Mouse (Mus musculus) brown adipose tissue, adult 24 weeks (tissue): ENCODE measurements at regions not wholly inside any gene's neighbourhood (a gene's known extent, or its start where the extent isn't known, plus 50 kb on each side); places are given as distances from the start of the nearest gene placed in this dataset.

Experiments used
- H3K27ac ChIP-seq: fragments of 200-500 bp; replicated peaks from 2 replicates; pipeline ENCODE4 v1.5.1; 2012; ENCODE audit warnings: low read depth, mild to moderate bottlenecking, low read length
- H3K4me1 ChIP-seq: fragments of 200-500 bp; 2 replicates; pipeline ENCODE4 v1.6.1; 2012; ENCODE audit warnings: low read length, mixed read lengths; ENCODE audit not compliant: control insufficient read depth, insufficient read depth, insufficient read length
- H3K4me3 ChIP-seq: fragments of 200-500 bp; 2 replicates; pipeline ENCODE4 v1.5.1; 2012; ENCODE audit warnings: low read depth, mild to moderate bottlenecking, low read length, moderate library complexity; ENCODE audit not compliant: insufficient read depth

DNA sequence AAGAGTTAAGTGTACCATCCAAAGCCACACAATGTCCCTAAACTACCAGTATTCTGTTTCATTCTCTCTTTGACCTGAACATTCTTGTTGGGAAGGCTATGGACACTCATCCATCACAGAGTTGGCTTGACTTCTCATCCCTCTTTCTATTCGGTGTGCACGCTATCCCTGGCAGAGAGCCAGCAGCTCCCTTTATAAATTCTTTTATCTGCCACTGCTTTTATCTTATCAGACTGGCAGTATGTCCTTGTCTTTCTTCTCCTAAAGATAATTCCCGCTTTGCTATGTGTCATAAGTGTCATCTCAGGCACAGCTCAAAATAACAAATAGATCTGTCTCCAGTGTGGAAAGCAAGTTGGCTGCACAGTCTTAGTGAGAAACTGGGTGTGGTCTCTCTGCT, 106.6 kb upstream of the Lipc start:
- Histone ChIP-seq H3K4me1 (no peaks in the 10 kb centered on the region), H3K4me3 (no peak overlapping the region), H3K27ac (no peak overlapping the region)

DNA sequence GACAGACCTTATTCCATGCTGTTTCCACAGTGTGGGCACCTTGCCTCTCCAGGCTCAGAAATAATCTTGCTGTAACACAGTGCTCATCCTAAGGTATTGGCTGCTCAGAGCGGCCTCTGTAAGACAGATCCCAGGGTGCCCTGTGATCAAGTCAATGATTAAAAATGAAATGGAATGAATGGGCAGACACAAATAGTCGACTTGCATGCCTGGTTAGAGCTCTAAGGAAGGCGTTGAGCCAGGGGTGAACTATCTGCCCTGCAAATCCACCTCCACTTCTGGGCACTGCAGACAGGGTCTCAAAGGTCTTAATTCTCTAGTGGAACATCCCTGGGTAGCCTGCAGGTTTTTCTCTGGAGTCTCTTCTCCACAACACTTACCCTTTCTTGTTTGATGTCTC, 104.8 kb upstream of the Lipc start:
- no peak overlapping the region for H3K4me3 ChIP-seq

DNA sequence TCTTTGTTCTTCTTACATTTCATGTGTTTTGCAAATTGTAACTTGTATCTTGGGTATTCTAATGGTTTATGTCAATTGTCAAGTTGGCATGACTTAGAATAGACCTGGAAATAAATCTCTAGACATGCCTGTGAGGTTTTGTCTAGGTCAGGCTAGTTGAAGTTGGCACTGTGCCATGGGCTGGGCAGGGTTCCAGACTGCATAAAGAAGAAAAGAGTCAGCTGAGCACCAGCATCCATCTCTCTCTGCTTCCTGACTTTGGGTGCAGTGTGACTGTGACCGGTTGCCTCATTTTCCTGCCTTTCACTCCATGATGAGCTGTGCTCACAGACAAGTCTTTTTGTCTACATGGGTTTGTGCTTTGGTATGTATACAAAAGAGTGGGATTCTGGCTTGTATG, 91.9 kb upstream of the Lipc start:
- H3K4me1 ChIP-seq: no peaks in the 10 kb centered on the region
- H3K4me3 ChIP-seq: no peak overlapping the region
- H3K27ac ChIP-seq: no peak overlapping the region

More for the DNA sequence above, 104.8 kb upstream of the Lipc start:
- Histone ChIP-seq H3K4me1 (no peaks in the 10 kb centered on the region), H3K27ac (no peak overlapping the region)

DNA sequence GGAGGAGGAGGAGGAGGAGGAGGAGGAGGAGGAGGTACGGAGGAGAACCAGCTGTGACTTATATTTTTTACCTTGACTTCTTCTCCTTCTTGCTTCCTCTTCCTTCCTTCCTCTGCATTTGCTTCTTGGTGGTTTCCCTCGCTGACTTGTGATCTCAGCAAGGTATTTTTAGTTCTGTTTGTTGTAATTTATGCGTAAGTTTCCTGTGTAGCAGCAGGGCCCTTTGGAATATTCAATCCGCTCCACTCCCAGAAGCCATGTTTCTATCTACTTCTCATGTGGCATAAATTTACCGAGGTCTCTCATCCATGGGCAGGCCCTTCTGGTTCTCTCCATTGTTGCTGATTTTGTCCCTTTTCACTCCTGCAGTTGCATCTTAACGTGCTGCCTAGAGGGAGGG, 83.3 kb upstream of the Lipc start:
- H3K27ac ChIP-seq: no peak overlapping the region
- no peak overlapping the region for H3K4me3 ChIP-seq

DNA sequence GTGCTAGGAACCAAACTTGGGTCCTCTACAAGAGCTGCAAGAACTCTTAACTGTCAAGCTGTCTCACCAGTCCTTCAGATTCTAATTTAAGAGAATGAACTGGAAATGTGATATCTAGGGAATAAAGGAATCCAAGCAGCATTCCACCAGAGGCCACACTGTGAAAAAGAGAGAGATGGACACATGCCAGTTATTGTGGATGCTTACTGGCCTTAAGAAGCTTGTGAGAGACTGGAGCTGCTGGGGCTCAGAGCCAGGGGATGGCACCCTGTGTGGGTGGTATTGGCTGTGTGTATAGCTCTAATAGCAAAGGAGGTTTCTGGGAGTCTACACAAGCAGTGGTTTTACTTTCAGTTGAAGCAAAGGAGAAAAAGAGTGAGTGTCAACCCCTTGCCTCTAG, 80.1 kb upstream of the Lipc start:
- Histone ChIP-seq H3K4me3 (no peak overlapping the region), H3K27ac (no peak overlapping the region), H3K4me1 (no peaks in the 10 kb centered on the region; the same call in 1 of the 2 replicates)

More for the DNA sequence above, 83.3 kb upstream of the Lipc start:
- H3K4me1 ChIP-seq: no peaks in the 10 kb centered on the region; the same call in 1 of the 2 replicates

DNA sequence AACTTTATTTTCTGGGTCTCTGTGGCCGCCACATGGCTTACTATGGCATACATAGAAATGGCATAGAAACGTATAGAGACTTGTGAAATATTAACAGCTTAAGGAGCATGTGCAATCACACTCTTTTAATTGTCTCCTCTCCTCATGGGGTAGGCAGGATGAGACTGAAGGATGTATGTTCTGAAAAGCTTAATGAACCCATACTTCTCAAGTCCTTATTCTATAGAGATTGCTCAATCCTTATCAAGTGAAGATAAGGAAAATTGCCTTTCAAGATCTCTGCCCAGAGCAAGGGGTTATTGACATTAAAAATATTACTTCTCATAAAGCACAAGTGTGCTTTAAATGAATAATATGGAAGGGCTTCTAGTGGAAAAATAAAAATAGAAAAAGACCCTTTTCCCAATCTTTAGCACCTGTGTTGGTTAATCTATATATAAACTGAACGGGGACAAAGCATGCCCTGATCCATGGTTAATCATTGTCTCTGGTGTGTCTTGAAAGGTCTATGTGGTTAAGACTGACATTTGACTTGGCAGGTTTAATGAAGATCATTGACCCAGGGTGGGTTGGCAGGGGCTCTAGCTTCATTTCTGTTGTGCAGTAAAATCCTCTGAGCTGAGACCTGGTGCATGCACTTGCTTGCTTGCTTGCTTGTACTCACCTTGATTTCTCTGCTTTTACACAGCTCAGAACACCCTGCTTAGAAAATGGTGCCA, 78.3 kb upstream of the Lipc start:
- Histone ChIP-seq H3K27ac (no peak overlapping the region), H3K4me3 (no peak overlapping the region), H3K4me1 (peaks cover 3% of the 10 kb centered on the region; the same call in 1 of the 2 replicates)

DNA sequence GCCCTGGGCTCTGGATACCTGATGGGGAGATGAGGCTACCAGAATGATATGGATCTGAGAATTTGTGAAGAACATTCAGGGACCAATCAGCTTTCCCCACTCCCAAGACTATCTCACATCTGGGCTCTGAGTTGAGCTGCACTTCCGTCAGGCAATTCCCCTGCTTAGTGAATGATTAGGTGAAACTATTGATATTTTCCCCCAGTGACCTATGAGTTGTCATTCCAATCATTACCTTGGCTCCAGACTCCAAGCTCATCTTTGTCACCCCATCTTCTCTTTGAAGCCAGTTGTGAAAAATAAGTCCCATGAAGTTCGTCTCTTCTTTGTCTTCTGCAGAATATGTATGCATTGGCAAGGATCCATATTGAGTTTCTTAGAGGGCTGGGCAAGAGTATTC, 76.1 kb upstream of the Lipc start:
- Histone ChIP-seq H3K4me1 (peaks cover 4% of the 10 kb centered on the region; the same call in 1 of the 2 replicates), H3K4me3 (no peak overlapping the region), H3K27ac (no peak overlapping the region)

DNA sequence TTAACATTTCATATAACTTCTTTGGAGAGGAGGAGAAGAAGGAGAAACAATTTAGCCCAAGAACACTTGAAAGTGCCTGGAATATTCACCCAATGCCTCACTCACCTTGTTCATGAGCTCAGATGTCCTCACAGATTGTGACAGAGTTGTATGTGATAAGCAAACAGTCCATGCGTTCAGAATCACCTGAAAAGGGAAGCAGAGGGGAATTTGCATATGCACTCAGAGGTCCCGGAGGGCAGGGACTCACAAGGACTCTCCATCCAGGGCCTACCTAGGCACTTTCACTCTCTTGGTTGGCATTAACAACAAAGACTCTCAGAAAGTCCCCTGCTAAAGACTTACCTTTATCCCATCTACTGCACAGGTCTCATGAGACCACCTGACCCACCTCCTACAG, 75.6 kb upstream of the Lipc start:
- Histone ChIP-seq H3K4me3 (no peak overlapping the region), H3K4me1 (peaks cover 4% of the 10 kb centered on the region; the same call in 1 of the 2 replicates), H3K27ac (no peak overlapping the region)

DNA sequence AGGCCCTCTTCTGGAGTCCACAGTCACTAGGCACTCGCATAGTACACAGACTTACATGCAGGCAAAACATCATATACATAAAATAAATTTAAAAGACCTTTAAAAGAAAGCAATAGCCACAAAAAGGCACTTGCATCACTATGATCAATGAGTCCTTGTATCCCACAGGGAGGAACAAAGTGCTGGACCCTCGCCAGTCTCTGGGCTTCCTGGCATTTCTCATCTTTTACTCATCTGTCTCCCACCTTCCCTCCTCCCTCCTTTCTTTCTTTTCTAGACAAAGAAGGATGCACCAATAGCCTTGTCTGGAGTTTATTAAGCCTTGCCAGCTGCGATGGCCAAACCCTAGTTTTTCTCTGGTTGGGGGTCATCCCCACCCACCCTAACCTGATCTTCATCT, 73.2 kb upstream of the Lipc start:
- H3K4me3 ChIP-seq: no peak overlapping the region
- H3K27ac ChIP-seq: peak overlapping the region; percentile 35; the same call in 1 of the 2 replicates
- peaks cover 4% of the 10 kb centered on the region; the same call in 1 of the 2 replicates for H3K4me1 ChIP-seq

DNA sequence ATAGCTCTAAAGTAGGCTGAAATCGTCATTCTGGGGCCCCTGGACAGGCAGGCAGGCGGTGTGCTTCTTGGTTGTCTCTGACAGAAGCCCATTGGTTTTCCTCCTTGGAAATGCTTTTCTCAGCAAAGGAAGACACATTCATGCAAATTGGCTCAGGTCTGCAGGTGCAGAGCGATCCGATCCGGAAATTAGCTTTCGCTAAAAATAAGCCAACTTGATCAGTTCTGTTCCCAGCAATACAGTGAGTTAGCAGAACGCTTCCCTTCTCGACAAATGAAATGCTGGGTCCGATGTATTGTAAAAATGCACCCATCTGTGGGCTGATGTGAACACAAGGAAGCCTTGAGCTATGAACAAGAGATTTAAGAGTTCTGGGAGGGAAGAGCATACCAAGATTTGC, 66.2 kb upstream of the Lipc start:
- H3K27ac ChIP-seq: no peak overlapping the region
- peaks cover 3% of the 10 kb centered on the region; the same call in 1 of the 2 replicates for H3K4me1 ChIP-seq
- no peak overlapping the region for H3K4me3 ChIP-seq

DNA sequence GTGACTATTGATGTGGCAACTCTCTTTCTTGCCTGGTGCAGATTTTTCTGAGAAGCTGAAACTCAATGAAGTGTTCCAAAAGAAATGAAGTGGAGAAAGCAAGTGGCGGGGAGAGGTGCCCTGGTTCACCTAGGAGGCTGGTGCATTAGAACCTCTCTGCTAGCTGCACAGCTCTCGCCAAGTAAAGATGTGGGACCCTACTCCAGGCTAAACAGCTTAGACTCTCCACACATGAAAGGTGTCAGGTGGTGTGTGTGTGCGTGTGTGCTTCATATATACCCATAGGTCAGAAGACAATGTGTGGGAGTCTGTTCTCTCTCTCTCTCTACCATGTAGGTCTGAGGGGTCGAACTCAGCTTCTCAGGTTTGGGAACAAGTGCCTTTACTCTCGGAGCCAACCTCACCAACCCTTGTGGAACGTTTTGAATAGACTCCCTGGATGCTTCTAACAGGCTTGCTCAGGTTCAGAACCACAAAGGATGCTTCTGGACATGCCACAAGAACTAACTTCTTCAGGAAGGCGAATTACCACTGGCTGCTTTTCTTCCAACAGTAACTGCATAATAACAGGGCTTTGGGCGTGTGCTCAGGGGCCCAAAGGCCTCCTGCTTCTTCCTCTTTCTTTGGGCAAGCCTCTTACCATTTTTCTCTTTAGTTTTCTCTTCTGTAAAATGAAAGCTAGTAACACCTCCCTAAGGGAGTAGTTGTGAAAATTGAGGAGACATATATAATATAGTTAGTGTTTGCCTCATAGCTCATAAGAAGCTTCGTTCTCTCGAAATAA, 65.6 kb upstream of the Lipc start:
- Histone ChIP-seq H3K4me1 (peaks cover 3% of the 10 kb centered on the region; the same call in 1 of the 2 replicates), H3K4me3 (no peak overlapping the region), H3K27ac (no peak overlapping the region)

DNA sequence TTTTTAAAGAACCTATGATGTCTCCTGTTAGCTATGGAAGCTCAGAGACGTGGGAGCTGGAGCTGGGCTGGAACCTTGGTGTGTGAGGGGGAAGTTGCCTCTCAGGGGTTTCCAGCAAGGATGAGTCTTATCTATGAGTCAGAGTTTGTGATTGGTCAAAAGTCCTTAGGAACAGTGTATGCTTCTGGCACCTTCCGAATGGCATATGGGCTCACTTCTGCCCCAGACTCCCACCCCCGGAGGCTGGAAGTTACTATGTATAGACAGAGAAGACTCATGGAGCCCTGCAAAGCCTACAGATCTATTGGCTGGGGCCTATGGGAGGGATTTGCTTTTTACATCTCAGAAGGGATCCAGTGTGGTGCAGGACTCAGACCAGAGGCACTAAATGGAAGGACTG, 63.9 kb upstream of the Lipc start:
- H3K27ac ChIP-seq: no peak overlapping the region
- no peak overlapping the region for H3K4me3 ChIP-seq
- peaks cover 3% of the 10 kb centered on the region; the same call in 1 of the 2 replicates for H3K4me1 ChIP-seq

DNA sequence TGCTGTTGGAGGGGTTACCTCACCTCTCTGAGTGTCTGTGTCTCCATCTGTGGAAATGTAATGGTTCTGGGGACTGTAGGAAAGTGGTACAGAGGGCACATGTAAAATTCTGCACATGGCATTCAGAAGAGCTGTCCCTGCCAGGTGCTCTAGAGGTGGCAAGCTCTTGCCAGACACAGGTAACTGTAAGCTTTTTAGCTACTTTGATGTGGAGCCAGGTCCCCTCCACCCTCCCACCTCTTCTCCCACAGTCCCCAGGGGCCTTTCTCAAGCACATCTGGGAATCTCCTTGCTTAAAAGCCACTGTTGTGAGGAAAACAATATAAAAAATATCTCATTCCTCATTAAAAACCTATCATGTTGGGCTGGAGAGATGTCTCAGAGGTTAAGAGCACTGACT, 63.4 kb upstream of the Lipc start:
- Histone ChIP-seq H3K4me3 (no peak overlapping the region), H3K4me1 (peaks cover 3% of the 10 kb centered on the region; the same call in 1 of the 2 replicates), H3K27ac (no peak overlapping the region)

DNA sequence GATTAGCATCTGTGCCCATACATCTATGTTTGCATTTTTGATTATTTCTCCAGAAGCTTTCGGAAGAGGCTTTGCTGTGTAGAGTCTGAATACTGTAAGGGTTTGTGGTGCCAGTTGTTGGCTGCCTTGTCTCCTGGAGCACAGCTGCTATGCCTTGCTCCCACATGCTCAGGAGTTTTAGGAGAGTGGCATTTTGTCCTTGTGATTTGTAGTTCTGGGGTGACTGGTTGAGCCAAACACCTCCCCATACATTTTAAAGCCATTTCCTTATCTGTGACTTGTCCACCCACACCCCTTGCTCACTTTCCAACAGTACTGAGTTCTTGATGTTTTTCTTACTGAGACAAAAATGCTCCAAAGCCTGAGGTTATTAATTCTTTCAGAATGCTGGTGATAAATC, 60.4 kb upstream of the Lipc start:
- H3K4me3 ChIP-seq: no peak overlapping the region
- peaks cover 3% of the 10 kb centered on the region; the same call in 1 of the 2 replicates for H3K4me1 ChIP-seq
- no peak overlapping the region for H3K27ac ChIP-seq

DNA sequence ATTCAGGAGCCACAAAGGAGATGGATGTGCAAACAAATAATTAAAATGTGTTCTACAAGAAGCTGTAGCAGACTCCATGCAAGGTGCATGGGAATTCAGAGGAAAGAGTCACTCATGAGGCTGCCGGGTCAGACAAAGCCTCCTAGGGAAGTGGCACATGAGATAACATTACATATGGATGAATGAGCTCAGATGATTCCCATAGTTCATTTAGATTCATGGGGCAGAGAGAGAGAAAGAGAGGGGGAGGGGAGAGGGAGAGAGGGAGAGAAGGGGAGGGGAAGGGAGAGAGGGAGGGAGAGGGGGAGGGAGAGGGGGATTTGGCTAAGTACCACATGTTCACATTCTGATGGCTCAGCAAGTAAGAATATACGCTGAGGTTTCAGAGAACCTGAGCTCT, 52.6 kb upstream of the Lipc start:
- Histone ChIP-seq H3K4me3 (no peak overlapping the region), H3K4me1 (no peaks in the 10 kb centered on the region), H3K27ac (no peak overlapping the region)
